Mouse (Mus musculus): ENCODE measurements around the gene Clk2.
"Not testable (repeated sequence)": the region's sequence is repeated elsewhere in the genome, so short reads cannot be mapped to it uniquely, and the experiment has no call there.

The Clk2 gene

GRCm38 (mm10) chr3:89193853-89194252, 29.3 kb downstream of the Clk2 start:
- DNase-seq: no peak

DNA sequence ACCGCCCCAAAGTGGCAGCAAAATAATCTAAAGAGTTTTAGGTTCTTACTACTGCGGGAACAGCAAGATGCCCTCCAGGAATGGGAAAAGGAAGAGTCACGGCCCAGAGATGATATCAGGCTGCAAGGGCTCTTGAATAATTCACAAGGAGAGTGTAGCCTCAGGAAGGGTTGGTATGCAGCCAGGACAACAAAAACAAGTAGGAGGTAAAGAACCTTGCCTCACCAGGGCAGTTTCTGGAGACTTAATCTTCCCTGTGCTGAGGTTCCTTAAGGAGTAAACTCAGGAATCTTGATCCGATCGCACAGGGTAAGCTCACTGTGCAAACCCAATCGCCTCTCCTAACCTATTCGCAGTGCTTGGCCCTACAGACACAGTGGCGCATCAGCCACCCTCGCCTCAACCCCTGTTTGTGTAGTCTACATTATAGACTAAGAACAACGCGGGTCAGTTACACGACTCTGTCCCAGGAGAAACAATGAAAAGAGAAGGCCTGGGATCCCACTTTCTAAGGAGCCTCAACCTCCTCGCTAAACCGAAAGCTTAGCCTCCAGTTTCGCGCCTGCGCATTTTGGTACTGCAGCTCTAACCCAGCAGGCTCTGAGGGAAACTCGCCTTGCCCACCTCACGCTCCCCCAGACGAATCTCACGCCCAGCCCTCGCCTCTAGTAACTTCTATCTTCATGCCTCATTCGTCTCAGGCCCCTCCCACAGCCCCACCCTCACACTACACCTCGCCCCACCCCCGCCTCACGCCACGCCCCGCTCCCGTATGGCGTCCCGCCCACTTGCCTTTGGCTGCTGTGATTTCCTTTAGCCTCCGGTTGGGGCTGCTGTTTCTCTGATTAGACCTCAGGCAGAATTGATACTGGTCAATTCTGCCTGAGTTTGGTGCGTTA, 31.6 kb downstream of the Clk2 start:
- DNase-seq: peak; percentile 86

DNA sequence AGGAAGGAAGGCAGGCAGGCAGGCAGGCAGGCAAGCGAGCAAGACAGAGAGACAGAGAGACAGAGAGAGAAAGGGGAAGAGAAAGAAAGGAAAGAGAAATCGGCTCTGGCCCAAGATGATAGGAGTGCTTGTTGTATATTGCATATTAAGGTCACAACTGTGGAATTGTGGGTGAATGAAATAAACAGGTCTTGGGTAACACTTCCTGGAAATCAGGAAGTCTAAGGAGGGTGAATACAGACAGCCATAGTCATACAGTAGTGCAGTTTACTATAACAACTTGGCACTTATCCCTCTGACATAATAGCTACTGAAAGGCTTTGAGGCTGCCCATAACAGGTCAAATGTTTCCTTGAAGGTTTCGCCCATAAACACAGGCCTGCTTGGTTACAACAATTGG, 35.2 kb downstream of the Clk2 start:
- DNase-seq: no peak

- peak; percentile 82 for DNase-seq
Measured at GRCm38 (mm10) chr3:89202253-89203141, 37.9 kb downstream of the Clk2 start, which contains the start of gene Gba. TSS of gene Gba (plus strand) at chr3:89202928.

DNA sequence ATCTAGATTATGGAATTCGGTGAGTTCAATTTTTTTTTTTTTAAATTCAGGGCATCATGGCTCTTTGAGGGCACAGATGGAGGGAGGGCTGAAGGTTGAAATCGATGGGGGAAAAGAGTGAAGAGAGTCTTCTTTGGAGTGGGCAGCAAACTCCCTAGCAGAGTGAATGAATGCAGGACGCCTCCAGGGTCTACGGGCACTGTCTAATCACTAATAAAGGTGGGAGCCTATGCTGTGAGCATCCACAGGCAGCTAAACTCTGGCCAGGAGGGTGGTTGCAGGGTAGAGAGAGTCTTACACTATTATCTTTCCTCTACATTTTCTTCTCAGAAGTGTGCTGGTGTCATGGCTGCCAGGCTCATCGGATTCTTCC, 38.5 kb downstream of the Clk2 start:
- no peak for DNase-seq

GRCm38 (mm10) chr3:89206079-89206478, 41.5 kb downstream of the Clk2 start:
- no peak for DNase-seq

- DNase-seq: no peak
Measured at GRCm38 (mm10) chr3:89206695-89207094, 42.1 kb downstream of the Clk2 start.

- no peak for DNase-seq
Measured at GRCm38 (mm10) chr3:89208075-89208657, 43.6 kb downstream of the Clk2 start.

- DNase-seq: no peak
Measured at GRCm38 (mm10) chr3:89208736-89209135, 44.1 kb downstream of the Clk2 start.

DNA sequence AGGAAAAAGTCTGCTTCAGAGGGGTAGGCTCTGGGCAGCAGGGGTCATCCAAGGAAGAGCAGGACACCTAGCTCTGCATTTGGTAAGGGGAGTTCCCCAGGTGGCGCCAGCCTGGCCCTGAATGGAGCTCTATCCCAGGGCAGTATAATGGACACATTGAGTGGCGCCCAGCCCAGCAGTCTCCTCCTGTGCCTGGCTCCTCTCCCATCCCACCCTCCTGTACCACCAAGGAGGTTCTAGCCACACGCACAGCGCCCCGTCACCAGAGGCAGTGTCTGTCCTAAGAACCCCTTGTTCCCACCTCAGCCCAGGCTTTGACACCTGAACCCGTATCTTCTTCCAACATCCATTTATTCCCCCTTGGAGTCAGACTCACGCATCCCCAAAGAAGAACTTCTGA, 45.1 kb downstream of the Clk2 start:
- no peak for DNase-seq

DNA sequence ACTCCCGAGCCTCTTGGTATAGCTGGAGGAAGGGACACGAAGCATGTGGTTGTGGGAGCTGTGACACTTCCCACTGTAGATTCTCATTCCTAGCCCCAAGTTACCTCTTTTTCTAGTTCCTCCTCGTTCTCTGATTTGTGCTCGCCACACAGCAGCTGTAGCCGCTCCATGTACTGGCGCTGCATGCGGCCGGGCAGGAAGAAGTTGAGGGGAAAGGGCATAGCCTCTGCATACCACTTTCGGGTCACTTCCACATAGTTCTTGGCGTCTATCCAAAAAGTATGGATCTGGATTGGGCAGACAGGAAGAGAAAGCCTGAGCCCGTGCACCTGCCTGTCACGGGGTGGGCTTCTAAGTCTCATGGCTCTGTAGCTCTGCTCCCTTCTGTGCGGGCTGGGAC, 45.6 kb downstream of the Clk2 start:
- no peak for DNase-seq

DNA sequence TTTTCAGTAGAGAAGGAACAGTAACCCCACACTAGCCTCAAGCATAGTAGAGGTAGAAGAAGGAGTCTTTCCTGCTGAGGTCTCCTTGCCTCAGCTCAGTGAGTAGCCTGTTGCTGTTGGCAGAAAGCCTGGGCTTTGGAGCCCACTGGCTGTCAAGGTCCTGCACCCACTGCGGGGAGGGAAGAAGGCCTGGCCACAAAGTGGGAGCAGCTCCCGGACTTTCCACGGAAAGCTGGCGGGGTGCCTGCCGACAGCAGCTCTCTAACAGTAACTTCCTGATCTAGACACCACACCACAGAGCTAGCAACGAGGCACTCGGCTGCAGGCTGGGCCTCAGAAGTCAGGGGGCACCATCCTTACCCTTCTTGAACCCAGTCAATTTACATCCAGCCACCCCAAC, 46.1 kb downstream of the Clk2 start:
- no peak for DNase-seq

GRCm38 (mm10) chr3:89213803-89214530, 49.4 kb downstream of the Clk2 start:
- DNase-seq: peak; percentile 87

GRCm38 (mm10) chr3:89214681-89215411, 50.3 kb downstream of the Clk2 start, which contains the start of gene Thbs3:
TSS of gene Thbs3 (plus strand) at chr3:89215180.
- DNase-seq: no peak

DNA sequence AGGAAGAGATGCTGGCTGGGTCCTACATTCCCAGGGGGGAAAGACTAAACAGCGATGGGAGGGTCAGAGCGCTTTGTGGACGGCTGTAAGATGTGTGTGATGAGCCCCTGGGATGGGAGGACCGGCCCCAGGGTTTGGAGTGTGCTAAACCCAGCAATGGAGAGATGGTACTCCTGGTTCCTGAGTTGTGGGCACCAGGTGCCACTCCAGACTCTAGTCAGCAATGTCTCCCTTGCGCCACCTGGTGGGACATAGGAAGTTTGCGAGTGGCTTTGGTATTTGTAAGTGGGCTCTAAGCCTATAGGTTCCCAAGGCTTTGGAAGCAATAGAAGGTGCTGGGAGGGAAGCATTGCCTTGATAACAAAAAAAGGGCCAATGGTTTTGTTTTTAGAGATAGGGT, 51.3 kb downstream of the Clk2 start:
- DNase-seq: peak; percentile 89

- not testable (repeated sequence) for DNase-seq
Measured at GRCm38 (mm10) chr3:89216407-89216806, 51.8 kb downstream of the Clk2 start.

DNA sequence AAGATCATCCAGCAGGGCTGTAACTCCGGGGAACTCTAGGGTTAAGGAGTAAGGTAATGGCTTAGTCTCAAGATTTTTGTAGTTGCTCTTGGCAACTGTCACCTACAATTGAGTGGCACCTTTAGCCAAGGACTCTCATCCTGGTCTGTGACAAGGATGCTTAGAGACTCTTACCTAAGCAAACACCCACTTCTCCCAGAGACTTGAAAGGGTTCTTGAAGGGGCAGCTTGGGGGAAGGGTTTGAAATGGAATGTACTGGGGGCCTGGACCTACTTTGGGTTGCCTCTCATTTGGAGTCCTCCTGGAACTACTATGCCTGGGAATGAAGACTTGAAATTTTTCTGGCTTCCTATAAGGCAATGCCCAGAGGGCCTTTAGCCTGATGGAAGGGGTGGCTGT, 53.7 kb downstream of the Clk2 start:
- DNase-seq: no peak

- DNase-seq: no peak
Measured at GRCm38 (mm10) chr3:89219546-89219945, 55.0 kb downstream of the Clk2 start.

DNA sequence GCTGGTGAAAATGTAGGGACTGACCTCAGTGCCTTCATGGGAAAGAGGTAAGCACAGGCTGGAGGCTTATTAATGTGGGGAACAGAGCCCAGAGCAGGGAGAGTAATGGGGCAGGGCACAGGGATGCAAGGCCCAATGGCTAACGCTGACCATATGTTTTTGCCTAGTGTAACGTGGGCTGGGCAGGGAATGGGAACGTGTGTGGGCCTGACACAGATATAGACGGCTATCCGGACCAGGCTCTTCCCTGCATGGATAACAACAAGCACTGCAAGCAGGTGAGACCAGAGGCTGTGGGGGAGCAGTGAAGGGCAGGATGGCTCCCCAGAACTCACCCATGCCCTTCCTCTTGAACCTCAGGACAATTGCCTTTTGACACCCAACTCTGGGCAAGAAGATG, 56.6 kb downstream of the Clk2 start:
- no peak for DNase-seq

- DNase-seq: no peak
Measured at GRCm38 (mm10) chr3:89224796-89225195, 60.2 kb downstream of the Clk2 start.

GRCm38 (mm10) chr3:89225321-89225815, 60.8 kb downstream of the Clk2 start:
- no peak for DNase-seq

DNA sequence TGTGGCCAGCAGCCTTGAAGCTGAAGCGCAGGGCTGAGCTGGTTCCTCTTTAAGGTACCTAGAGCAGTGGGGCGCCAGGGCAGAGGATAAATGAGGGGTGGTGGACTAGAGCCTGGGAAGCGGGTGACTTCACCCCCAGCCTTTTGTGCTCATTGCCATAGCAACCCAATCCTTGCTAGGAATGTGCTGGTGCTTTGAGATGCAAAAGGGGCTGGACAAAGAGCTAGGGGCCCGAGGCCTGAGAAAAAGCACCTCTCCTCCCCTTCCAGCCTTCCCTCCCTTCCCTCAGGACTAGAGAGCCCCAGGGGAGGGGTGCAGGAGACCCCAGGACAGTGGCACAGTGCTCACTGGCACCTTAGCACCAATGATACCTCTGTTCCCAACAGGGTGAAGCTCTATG, 61.3 kb downstream of the Clk2 start:
- no peak for DNase-seq

Data from right cerebral cortex, postnatal 4 days (tissue).